Mouse (Mus musculus): ENCODE measurements around the gene Mettl7a1.
"Not testable (repeated sequence)": the region's sequence is repeated elsewhere in the genome, so short reads cannot be mapped to it uniquely, and the experiment has no call there.

The Mettl7a1 gene

DNA sequence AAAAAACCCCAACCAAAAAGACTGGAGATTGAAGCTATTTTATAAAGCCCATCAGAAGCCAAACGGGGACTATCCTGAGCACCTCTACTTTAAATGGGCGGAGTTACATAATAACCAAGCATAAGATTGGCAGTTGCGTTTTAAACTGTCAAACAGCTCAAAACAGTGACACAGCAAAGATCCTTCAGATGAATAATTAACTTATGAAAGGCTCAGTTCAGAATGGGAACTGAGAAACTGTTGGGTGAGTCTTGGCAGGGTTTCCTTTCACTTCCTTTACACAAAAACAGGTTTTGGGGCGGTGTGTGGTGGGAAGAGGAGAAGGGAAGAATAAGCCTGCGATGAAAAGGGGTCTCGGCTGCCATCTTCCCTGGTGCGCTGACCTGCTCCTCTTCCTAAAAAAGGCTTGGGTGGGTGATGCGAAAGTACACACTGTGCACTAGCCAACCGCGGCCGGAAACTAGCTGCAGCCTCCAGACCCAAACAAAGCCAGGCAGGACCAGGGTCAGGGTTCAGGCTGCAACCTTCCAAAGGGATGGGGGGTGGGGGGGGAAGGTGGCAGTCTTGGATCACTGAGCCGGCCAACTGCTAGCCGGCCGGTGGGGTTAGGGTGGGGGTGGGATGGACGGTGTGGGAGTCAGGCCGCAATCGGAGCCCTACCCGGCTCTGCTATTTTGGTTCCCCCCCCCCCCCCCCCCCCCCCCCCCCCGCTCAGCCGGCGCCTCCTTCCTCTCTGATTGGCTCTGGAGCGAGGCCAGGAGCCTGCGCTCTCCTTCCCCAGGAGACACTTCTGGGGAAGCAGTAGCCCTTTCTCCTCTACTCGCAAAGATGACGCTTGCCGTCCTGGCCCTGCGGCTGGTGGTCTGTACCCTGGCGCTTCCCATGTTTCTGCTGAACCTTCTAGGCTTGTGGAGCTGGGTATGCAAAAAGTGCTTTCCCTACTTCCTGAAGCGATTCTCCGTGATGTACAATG is at the start of gene Mettl7a1:
TSS of gene Mettl7a1 (plus strand) at position 122 of the 973 bp plus-strand sequence.
- DNase-seq: peak; percentile 90 to 93

DNA sequence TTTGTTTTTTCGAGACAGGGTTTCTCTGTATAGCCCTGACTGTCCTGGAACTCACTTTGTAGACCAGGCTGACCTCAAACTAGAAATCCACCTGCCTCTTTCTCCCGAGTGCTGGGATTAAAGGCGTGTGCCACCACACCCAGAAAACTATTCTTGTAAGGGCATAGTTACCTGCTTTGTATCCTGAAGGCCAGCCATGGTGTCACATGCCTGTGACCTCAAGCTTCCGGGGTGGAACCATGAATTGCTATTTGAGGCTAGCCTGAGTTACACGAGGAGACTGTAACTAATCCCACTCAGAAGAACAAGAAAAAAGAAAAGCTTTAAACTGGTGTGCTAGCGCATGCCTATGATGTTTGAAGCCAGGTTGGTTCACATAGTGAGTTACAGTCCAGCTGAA is 47.6 kb upstream of the Mettl7a1 start:
- DNase-seq: no peak

DNA sequence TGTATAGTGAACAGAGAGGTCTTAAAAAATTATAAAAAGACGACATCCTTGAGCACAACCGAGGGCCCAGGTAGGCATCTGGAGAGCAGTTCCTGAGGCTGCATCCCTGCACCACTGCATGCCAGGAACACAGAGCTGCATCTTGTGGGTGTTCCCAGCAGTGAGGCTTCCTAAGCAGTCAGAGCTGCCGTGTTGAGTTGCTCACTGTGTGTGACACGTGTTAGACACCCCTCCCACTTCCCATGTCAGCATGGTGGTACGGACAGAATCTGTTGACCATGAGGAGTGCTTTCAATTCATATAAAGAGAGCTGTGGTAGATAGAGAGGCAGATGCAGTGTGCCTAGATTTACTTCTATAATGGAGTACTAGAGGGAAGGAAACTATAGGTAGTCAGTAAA is 46.6 kb upstream of the Mettl7a1 start:
- no peak for DNase-seq

DNA sequence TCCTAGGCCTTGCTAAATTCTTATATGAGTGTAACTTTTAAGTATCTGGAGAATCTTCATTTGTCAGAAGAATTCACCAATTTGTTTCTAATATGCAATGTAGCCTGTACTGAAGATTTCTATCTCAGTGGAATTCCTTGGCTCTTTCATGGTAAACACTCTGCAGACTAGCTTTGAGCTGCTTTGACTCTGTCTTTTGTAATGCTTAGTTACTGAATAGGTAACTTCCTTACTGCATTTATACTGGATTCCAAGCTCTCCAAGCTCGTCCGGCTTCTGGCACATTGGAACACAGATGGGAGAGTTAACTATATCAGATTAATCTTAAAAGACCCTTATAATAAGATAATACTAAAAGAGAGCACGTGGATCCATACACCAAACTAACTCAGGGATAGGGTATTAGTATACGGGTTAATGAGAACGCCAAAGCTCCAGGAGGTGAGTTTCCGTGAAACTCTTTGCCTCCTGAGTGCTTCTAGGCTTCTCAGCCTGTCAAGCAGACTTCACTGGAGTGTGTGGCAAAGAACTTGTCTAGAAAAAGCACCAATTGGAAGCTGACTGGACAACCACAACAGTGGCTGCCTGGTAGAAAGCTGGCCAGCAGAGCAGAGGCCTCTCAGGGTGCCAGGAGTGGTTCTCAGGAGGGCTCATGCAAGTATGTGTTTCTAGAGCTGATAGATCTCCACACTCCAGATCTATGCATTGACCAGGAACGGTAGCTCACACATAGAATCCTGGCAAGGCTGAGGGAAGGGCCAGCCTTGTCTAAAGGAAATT is 45.1 kb upstream of the Mettl7a1 start:
- no peak for DNase-seq

DNA sequence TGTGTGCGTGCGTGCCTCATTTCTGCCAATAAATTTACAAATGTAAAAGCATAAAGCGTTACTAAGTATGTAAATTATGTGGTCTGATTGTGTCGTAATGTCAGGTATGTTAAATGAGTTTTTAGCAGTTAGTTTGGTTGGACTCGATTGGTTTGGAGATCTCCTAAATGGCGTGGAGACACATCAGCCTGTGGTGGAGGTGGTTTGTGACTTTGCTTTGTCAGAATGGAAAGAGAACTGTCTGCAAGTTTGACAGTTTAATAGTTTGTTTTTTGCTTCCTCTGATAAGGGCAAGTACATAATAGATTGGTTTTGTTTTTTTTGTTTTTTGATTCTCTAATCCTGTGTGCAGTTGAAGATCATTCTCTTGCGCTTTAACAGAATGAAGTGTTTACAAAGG is 43.6 kb upstream of the Mettl7a1 start:
- not testable (repeated sequence) for DNase-seq

DNA sequence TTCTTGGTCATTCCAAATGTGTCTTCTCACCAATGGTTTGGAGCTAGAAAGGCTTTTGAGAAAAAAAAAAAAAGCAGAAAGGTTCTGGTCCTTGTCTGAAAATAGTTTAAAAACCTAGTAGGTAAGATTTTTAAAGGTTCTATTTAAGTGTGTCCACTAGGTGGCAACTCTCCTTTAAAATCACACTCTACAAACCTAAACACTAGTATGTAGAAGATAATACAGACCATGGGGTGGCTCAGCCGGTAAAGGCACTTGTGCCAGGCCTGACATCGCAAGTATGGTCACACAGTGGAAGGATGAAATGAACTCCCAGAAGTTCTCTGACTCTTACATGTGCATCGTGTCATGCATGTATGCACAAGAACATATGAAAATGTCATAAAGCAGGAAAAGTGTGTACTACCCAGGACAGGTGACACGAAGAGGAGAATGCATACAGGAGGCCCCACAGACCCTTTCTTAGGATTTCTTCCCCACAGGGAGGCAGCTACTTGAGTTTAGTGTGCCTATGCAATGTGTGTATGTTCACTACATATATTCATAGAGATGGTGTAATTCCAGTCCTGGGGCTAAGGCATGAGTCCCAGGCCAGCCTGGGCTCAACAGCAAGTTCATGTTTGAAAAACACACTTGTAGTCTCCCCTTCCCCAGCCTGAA is 40.6 kb upstream of the Mettl7a1 start:
- DNase-seq: peak in 1 of 2 experiments; percentile 16

DNA sequence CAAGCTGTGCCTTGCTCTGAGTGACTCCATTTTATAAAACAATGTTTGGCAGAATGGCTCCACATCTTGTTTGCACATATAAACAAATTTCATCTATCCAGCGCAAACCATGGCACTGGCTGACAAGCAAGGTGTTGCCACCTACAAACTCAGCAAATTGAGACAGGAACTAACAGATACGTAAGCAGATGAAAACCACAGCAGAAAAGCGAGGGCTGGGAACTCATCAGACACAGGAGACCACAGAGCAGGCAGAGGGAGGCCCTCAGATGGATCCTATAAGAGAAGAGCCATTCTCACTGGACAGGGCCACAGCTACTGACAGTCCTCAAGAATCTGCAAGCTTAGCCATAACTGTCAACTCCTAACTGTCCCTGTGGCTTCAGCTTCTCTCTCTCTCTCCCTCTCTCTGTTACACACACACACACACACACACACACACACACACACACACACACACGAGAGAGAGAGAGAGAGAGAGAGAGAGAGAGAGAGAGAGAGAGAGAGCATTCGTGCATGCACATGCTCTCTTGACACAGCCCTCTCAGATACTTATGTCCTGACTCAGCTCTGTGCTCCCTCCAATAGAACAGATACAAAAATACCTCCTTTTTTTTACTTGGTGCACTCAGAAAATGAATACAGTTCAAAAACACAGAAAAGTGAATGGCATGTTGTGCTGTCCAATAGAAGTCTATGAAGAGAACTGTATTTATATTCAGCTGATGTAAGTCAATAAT is 38.2 kb upstream of the Mettl7a1 start:
- DNase-seq: no peak

DNA sequence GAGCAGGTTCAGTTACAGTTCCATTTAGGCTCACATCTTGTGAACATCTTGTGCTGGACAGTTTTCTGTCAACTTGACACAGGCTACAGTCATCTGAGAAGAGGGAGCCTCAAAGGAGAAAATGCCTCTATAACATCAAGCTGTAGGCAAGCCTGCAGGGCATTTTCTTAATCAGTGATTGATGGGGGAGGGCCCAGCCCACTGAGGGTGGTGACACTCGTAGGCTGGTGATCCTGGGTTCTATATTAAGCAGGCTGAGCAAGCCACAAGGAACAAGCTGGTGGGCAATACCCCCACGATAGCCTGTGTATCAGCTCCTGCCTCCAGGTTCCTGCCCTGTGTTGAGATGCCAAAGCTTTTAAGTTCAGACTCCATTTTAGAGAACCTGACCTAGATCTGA is 35.0 kb upstream of the Mettl7a1 start:
- no peak for DNase-seq

DNA sequence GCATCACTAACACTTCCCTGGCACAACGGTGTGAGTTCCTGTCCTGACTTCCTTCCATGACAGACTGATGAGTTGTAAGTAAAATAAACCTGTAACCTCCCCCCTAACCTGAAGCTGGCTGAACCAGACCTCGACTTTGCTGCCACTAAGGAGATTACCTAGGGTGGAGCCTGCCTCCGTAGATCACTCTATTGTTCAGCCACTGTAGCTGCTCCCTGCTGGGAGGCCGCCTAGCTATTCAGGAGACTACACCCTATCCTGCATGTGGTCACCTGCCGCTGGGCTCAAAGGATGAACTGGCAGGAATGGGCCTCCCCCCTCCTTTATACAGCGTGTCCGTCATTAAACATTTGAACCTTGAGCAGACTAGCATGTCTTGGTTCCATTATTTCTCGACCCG is 34.2 kb upstream of the Mettl7a1 start:
- DNase-seq: peak; percentile 10 to 32

DNA sequence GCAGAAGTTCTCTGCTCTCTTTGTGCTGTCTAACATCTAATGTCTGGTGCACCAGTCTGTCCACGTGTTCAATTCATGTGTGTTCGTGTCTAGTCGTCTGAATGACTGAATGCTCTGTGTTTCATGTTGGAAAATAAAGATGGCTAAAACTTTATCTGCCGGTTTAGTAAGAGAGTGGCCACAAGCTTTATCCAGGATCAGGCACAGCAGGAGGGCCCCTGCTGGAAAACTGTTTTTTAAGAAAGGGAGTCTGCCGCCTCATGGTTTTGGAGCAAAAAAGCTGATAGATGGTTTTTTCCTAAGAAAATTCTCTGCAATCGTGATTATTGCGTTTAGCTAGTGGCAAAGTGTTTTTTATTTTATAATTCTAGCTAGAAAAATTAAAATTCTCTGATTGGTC is 33.3 kb upstream of the Mettl7a1 start:
- DNase-seq: not testable (repeated sequence)

DNA sequence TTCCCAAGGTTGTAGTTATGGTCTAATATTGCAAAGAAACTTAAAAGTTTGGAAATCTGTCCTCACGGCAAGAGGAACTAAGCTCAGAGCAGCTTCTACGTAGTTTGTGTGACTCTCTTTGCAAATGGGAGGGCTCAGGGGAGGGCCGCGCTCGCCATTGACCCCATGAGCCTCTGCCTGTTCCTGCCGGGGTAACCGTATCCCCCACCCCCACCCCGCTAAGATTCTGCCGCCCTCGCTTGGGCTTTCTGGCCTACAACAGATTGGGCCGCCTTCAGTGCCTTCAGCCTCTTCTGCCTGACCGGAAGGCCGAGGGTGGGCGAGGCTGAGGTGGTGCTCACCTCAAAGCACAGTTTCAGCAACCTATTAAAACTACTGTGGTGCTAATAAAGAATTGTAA is 32.5 kb upstream of the Mettl7a1 start:
- DNase-seq: no peak

DNA sequence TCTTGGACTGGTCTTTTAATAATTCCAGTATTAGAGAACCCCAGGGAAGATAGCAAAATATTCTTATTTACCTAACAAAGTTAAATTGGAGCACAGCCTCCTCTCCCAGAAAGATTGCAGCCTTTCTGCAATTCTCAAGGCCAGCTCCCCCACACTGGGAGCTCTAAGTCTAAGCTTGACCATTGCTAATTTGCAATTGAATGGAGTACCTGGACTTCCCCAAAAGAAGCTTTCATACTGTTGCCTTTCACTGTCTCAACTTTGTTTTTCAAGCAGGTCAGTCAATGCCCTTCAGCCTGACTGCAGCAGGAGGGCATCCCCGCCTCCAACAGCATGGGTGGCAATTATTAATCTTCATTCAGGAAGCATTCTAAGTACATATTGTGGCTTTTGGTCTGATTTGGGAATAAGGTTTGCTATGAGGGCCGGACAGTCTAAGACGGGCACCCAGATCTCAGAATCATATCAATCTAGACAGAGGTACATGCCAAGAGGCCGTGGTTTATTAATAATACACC is 30.1 kb upstream of the Mettl7a1 start:
- DNase-seq: peak; percentile 41 to 43

DNA sequence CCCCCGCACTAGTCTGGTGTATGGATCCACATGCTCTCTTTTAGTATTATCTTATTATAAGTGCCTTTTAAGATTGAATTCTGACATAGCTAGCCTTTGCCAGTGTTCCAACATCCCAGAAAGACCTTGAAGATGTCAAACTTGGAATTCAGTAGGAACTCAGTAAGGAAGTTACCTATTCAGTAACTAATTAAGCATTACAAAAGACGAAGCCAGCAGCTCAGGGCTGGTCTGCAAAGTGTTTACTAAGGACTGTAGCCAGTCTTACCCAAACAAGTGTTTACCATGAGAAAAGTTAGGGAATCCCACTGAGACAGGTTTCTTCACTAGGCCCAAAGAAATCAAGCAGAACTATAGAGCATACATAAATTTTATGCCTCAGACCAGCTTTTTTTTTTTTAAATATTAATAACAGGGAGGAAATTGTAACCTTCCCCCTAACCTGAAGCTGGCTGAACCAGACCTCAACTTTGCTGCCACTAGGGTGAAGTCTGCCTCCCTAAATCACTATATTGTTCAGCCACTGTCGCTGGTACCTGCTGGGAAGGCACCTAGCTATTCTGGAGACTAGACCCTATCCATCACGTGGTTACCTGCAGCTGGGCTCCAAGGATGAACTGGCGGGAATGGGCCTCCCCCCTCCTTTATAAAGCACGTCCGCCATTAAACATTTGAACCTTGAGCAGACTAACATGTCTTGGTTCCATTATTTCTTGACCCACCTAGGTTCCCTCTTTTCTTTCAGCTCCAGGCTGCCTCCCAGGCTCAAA is 29.0 kb upstream of the Mettl7a1 start:
- DNase-seq: peak in 1 of 2 experiments; percentile 42

DNA sequence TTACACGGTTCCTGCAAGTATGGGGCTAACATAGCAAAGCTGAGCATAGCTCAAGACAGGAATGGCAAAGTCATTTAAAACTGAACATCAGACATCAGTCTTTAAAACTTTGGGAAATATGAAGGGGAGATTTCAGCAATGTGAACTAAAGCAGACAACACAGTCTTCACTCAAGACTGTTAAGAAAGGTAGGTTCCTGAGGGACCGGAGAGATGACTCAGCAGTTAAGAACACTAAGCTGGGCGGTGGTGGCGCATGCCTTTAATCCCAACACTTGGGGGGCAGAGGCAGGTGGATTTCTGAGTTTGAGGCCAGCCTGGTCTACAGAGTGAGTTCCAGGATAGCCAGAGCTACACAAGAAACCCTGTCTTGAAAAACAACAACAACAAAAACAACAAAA is 27.5 kb upstream of the Mettl7a1 start:
- DNase-seq: no peak

DNA sequence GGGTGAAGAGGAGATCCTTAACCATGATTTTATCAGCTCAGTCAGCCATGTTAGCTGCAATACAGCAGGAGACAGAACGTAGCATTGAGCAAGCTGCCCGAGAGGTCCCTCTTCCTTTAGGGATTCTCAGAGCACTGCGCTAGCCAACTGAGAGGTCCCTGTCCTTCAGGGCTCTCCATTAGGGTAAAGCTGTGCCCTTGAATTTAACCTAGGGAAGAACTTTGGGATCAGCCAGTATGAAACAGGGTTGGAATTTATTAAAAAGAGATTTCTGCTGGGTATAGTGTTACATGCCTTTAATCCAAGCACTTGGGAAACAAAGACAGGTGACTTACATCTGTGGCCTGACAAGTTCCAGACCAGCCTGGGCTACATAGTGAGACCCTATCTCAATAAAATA is 26.4 kb upstream of the Mettl7a1 start:
- DNase-seq: no peak

DNA sequence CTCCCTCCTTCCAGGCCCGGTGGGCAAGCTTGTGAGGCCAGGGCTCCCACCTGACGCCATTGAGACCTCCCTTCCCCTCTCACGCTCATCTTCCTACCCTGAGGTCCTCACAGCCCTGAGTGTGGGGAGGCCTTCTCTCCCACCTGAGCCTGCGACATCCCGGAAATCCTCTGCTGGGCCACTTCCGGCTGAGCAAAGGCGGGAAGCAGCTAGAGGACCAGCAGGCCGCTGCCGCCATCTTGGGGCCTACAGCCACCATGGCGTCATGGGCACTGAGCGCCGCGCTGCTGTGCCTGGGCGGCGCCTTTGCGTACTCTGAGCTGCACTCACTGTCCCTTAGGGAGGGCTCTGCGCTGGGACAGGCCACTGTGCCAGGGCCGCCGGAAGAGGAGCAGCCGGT is 23.3 kb upstream of the Mettl7a1 start, which contains the start of gene Tmprss12:
TSS of gene Tmprss12 (plus strand) at position 212 of the 400 bp plus-strand sequence.
- DNase-seq: no peak

DNA sequence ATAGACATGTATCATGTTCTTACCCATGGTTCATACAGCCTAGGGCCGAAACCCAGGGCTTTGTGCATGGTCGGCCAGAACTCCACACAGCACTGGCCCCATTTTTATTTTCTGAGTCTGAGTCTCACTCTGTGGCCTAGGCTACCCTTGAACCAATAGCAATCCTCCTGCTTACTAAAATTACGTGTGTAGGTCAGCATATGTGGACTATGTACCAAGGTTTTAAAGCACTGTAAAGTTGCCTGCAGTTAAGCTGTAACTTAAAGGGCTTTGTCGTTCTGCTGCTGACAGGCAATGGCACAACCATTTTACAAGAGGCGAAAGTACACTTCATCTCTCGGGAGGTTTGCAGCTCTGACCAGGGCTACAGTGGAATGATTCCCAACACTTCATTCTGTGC is 15.0 kb upstream of the Mettl7a1 start:
- no peak for DNase-seq

DNA sequence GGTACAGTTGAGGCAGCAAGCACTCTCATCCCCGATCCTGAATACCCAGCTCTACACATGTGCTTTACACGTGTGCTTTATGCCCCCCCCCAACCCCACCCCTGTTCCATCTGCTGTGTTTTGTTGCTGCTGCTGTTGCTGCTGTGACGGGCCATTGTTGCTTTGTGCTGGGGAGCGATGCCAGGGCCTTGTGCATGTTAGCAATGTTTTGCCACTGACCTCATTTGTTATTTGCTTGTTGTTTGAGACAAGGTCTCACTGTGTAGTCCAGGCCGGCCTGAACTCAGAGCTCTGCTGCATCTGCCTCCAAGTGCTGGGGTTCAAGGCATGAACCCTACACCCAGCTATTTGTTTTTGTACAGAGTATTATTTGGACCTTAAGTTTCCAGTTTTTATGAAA is 13.1 kb upstream of the Mettl7a1 start:
- no peak for DNase-seq

DNA sequence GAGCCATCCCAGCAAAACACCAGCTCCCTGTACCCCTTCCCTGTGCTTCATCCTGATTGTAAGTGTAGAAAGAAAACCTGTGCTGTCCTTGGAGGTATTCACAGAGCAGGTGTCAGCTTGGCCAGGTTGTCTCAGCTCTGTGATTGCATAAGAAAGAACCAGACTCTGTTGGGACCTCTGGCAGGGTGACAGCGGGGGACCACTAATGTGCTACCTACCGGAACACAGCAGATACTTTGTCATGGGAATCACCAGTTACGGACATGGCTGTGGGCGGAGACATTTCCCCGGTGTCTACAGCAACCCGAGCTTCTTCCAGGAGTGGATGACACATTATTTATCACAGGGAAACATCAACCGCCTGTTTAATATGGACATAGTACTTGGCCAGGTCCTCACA is 11.6 kb upstream of the Mettl7a1 start:
- DNase-seq: no peak

DNA sequence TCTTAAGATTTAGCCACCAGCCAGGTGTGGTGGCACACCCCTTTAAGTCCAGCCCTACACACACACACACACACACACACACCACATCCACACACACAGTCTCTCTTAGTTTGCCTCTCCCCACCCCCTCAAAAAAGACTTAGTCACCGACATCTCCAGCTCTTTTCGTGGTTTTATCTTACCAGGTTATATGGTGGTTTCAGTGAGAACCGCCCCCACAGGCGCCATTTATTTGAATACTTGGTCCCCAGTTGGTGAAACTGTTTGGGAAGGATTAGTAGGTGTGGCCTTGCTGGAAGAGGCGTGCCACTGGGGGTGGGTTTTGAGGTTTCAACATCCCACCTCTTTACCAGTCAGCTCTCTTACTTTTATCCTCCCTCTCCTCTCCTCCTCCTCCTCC is 6.1 kb upstream of the Mettl7a1 start:
- no peak for DNase-seq

DNA sequence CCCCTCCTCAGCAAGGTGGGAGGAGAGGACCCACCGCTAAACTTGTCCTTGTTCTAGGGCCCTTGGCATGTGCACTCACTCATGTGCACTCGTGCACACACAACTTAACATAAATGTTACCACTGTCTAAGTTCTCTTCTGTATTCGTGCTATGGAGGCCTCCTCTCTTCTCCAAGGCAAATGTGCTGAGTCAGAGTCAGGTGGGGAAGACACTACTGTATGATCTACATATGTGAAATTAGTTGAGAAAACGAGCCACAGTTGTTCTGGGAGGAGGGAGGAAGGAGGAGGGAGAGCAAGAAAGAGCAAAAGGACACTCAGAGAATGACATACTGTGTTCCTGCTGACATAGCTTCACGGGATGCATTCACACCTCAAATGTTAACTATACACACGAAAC is 3.4 kb upstream of the Mettl7a1 start:
- no peak for DNase-seq

Measured in kidney, postnatal 36 days (tissue).